Mouse (Mus musculus) right cerebral cortex, postnatal 10 days (tissue): ENCODE data around the gene Cd68.
"Not testable (repeated sequence)": the region's sequence is repeated elsewhere in the genome, so short reads cannot be mapped to it uniquely, and the experiment has no call there.

Source experiments
- DNase-seq, 2 experiments: peaks; one replicate each; pipeline ENCODE4 v3.0.0; 2021; ENCODE audit warnings: low spot score in 2 of 2

Cd68 gene

GRCm38 (mm10) chr11:69665961-69666664, at the start of gene Cd68:
TSS of gene Cd68 (minus strand) at chr11:69666153.
- DNase-seq, result peak; percentile 78 to 84

GRCm38 (mm10) chr11:69715482-69715881, 49.5 kb upstream of the Cd68 start:
- DNase-seq, result no peak

- no peak for DNase-seq
Observed at GRCm38 (mm10) chr11:69714636-69715329, 48.8 kb upstream of the Cd68 start.

- DNase-seq, result no peak
Observed at GRCm38 (mm10) chr11:69712954-69713672, 47.2 kb upstream of the Cd68 start.

- DNase-seq, result no peak
Observed at GRCm38 (mm10) chr11:69711082-69711481, 45.1 kb upstream of the Cd68 start.

- DNase-seq, result no peak
Observed at GRCm38 (mm10) chr11:69710470-69710869, 44.5 kb upstream of the Cd68 start.

- DNase-seq, result no peak
Observed at GRCm38 (mm10) chr11:69709554-69710446, 43.8 kb upstream of the Cd68 start.

- DNase-seq, result no peak
Observed at GRCm38 (mm10) chr11:69708614-69709265, 42.8 kb upstream of the Cd68 start.

GRCm38 (mm10) chr11:69707873-69708381, 42.0 kb upstream of the Cd68 start:
- DNase-seq, result no peak

- DNase-seq, result no peak
Observed at GRCm38 (mm10) chr11:69707480-69707847, 41.5 kb upstream of the Cd68 start.

GRCm38 (mm10) chr11:69706775-69707479, 41.0 kb upstream of the Cd68 start:
- peak; percentile 54 for DNase-seq

GRCm38 (mm10) chr11:69704613-69705010, 38.7 kb upstream of the Cd68 start:
- DNase-seq, result no peak

- DNase-seq, result no peak
Observed at GRCm38 (mm10) chr11:69703814-69704612, 38.1 kb upstream of the Cd68 start.

GRCm38 (mm10) chr11:69703381-69703780, 37.4 kb upstream of the Cd68 start:
- DNase-seq, result not testable (repeated sequence)

- not testable (repeated sequence) for DNase-seq
Observed at GRCm38 (mm10) chr11:69702886-69703285, 36.9 kb upstream of the Cd68 start.

- no peak for DNase-seq
Observed at GRCm38 (mm10) chr11:69699595-69699994, 33.6 kb upstream of the Cd68 start.

GRCm38 (mm10) chr11:69698574-69698973, 32.6 kb upstream of the Cd68 start:
- no peak for DNase-seq

GRCm38 (mm10) chr11:69697396-69697795, 31.4 kb upstream of the Cd68 start:
- DNase-seq, result no peak
